Mouse (Mus musculus): ENCODE measurements around the gene Angptl6. TPM values are rescaled to one million over a fixed set of nuclear protein-coding genes. Genes with fewer than 3 reads are reported as not detected.
"Not testable (repeated sequence)": the region's sequence is repeated elsewhere in the genome, so short reads cannot be mapped to it uniquely, and the experiment has no call there.

Gene Angptl6
- polyA plus RNA-seq, 1 experiment from 2014 or later: 9.8 TPM

DNA sequence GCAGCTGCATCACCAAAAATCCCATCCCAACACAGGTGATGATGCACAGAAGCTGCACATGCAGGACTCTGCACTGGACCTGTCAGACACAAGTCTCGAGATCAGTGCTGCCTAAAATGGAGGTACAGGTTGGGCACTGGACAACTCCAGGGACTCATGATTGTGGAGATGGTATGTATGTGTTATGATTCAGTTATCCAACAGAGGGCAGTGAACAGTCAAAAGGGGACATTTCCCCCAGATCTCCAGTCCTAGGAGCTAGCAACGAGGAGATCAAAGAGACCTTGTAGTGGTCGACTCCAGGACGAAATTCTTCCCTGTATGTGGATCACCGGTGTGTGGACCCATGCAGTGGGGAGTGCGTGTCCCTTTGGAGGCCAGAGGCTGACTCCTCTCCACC, 19.6 kb downstream of the Angptl6 start:
- no peak for ATAC-seq (ENCODE audit: low FRiP score)
- H3K4me1 ChIP-seq (replicated peaks): no peaks in the 10 kb centered on the region
- H3K9ac ChIP-seq: no peak overlapping the region
- H3K4me3 ChIP-seq: no peak overlapping the region
- no peak overlapping the region for H3K27ac ChIP-seq
- H3K27me3 ChIP-seq: peaks cover 16% of the 10 kb centered on the region; the same call in 1 of the 2 replicates
- no peaks in the 10 kb centered on the region for H3K36me3 ChIP-seq
- no peak overlapping the region for H3K4me2 ChIP-seq
- WGBS: 58% methylated on average over 6 of the region's 6 CpGs
- H3K9me3 ChIP-seq: no peaks in the 10 kb centered on the region

DNA sequence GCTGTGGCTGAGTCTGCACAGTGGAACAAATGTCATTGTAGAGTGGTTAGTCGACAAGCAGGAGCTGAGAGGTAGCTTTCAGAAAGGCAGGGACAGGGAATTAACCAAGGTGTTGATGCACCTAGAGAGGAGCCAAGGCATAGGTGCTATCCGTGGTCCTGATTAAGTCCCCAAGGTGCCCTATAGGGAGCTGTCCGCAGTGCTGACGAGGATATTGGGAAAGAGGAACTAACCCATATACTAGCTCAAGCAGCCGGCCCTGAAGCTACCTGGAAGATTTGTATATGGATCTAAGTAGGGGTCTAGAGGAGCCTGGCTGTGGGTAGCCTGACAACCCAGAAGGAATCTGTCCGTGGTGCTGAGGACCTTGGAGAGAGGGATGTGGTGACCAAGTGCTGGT, 22.4 kb downstream of the Angptl6 start:
- no peaks in the 10 kb centered on the region for H3K4me1 ChIP-seq (replicated peaks)
- 14% methylated on average over 6 of the region's 6 CpGs for WGBS
- H3K36me3 ChIP-seq: no peaks in the 10 kb centered on the region
- no peak overlapping the region for H3K4me3 ChIP-seq
- peaks cover 35% of the 10 kb centered on the region for H3K27me3 ChIP-seq
- no peak overlapping the region for H3K9ac ChIP-seq
- H3K27ac ChIP-seq: no peak overlapping the region
- H3K9me3 ChIP-seq: no peaks in the 10 kb centered on the region
- no peak overlapping the region for H3K4me2 ChIP-seq
- ATAC-seq (ENCODE audit: low FRiP score): no peak

DNA sequence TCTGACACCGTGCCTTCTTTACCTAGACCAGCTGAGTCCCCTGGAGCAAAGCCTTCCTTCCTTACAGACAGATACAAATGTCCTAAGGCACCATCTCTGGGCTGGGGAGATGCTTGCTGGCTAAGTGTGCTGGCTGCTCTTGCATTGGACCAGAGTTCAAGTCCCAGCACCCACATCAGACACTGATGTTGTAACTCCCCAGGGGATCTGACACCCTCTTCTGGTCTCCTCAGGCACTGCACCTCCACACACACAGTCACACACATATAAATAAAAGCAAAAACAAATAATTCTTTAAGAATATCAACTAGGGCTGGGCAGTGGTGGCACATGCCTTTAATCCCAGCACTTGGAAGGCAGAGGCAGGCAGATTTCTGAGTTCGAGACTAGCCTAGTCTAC, 29.3 kb downstream of the Angptl6 start:
- Histone ChIP-seq H3K27me3 (peaks cover 22% of the 10 kb centered on the region), H3K4me2 (no peak overlapping the region), H3K9me3 (no peaks in the 10 kb centered on the region), H3K4me3 (no peak overlapping the region), H3K36me3 (no peaks in the 10 kb centered on the region), H3K9ac (no peak overlapping the region), H3K4me1 (replicated peaks) (no peaks in the 10 kb centered on the region), H3K27ac (no peak overlapping the region)
- WGBS: 92% methylated on average over 2 of the region's 2 CpGs
- ATAC-seq (ENCODE audit: low FRiP score): no peak

DNA sequence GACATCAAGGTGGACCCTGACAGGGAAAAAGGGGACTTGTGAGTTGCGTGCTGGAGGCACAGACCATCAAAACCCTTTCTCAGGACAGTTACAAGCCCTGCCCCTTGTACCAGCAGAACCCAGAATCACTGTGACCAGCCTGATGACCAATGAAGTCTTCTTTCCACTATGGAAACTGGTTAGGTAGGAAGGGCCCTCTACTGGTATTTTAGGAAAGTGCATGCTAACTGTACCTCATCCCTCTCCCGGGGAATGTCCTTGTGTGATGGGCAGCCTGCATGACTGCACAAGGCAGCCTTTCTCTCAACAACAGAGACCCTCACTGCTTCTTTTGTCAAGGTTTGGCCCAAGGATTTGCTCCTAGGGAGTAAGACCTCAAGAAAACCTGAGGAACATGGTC, 36.9 kb downstream of the Angptl6 start:
- H3K4me3 ChIP-seq: no peak overlapping the region
- H3K36me3 ChIP-seq: no peaks in the 10 kb centered on the region
- no peaks in the 10 kb centered on the region for H3K4me1 ChIP-seq (replicated peaks)
- no peak overlapping the region for H3K9ac ChIP-seq
- ATAC-seq (ENCODE audit: low FRiP score): no peak; the same call in 1 of the 2 replicates
- 33% methylated on average over 2 of the region's 2 CpGs for WGBS
- 0 out of 2 replicates have a peak, but pooled peaks cover 5% of the 10 kb centered on the region for H3K27me3 ChIP-seq
- H3K27ac ChIP-seq: no peak overlapping the region
- H3K9me3 ChIP-seq: no peaks in the 10 kb centered on the region
- no peak overlapping the region for H3K4me2 ChIP-seq

DNA sequence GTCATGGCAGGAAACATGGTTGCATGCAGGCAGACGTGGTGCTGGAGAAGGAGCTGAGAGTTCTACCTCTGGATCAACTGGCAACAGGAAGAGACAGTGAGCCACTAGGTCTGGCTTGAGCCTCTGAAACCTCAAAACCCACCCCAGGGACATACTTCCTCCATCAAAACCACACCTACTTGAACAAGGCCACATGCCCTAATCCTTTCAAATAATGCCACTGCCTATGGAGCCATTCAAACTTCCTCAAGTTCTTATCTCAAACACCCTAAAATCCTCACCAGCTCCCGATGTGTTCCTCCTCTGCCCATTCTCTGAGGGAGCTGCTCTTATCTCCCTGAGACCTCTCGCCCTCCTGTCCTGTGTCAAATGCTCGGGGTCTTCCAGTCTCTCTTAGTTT, 37.3 kb downstream of the Angptl6 start:
- 0 out of 2 replicates have a peak, but pooled peaks cover 5% of the 10 kb centered on the region for H3K27me3 ChIP-seq
- no peaks in the 10 kb centered on the region for H3K9me3 ChIP-seq
- no peak overlapping the region for H3K4me2 ChIP-seq
- 79% methylated on average over 4 of the region's 4 CpGs for WGBS
- H3K36me3 ChIP-seq: no peaks in the 10 kb centered on the region
- H3K27ac ChIP-seq: no peak overlapping the region
- ATAC-seq (ENCODE audit: low FRiP score): no peak
- H3K4me1 ChIP-seq (replicated peaks): no peaks in the 10 kb centered on the region
- H3K9ac ChIP-seq: no peak overlapping the region
- no peak overlapping the region for H3K4me3 ChIP-seq

DNA sequence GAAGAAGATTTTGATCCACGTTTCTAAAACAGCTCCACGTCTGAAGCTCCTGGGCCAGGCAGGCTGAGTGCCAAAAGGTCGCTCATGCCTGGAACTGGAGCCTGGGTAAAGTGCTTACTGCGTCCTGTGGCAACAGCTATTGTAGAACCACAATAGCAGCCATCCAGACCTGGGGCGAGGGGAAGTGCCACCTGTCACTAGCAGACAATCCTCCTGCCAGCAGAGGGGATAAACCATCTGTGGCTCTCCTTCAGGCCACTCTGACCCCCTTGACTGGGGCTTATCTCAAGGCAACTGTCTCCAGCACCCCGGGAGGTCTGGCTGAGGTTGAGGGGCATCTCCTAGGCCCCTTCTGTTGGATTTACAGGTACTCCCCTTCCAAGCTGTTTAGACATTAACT, 40.6 kb downstream of the Angptl6 start:
- H3K9me3 ChIP-seq: no peaks in the 10 kb centered on the region
- 49% methylated on average over 6 of the region's 6 CpGs for WGBS

DNA sequence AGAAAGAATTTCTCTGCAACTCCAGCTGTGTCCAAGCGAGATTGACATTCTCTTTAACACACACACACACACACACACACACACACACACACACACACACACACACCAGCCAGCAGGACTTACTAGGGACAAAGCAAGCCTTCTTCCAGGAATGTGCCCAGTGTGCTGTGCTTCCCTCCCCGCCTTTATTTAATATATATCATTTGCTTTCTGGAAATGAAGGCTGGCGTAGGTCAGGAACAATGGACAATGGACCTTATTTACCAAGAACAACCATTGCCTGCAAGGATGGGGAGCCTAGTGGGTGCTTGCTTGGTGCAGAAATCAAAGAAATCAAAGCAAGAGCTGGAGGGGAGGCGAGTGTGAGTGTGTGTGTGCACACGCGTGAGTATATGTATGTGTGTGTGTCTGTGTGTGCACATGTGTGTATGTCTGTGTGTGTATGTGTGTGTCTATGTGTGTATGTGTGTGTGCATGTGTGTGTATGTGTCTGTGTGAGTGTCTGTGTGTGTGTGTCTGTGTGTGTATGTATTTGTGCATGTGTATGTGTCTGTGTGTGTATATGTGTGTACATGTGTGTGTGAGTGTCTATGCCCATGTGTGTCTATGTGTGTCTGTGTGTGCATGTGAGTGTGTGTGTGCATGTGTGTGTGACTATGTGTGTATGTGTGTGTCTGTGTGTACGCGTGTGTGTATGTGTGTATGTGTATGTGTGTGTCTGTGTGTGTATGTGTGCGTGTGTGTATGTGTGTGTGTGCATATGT, 42.2 kb downstream of the Angptl6 start:
- no peaks in the 10 kb centered on the region for H3K9me3 ChIP-seq
- WGBS: 86% methylated on average over 9 of the region's 9 CpGs

More for the DNA sequence above, 40.6 kb downstream of the Angptl6 start:
- H3K9ac ChIP-seq: no peak overlapping the region
- no peak overlapping the region for H3K27ac ChIP-seq
- no peak for ATAC-seq (ENCODE audit: low FRiP score)
- no peaks in the 10 kb centered on the region for H3K36me3 ChIP-seq
- H3K4me1 ChIP-seq (replicated peaks): no peaks in the 10 kb centered on the region
- H3K4me2 ChIP-seq: no peak overlapping the region
- H3K4me3 ChIP-seq: no peak overlapping the region
- 0 out of 2 replicates have a peak, but pooled peaks cover 7% of the 10 kb centered on the region for H3K27me3 ChIP-seq

DNA sequence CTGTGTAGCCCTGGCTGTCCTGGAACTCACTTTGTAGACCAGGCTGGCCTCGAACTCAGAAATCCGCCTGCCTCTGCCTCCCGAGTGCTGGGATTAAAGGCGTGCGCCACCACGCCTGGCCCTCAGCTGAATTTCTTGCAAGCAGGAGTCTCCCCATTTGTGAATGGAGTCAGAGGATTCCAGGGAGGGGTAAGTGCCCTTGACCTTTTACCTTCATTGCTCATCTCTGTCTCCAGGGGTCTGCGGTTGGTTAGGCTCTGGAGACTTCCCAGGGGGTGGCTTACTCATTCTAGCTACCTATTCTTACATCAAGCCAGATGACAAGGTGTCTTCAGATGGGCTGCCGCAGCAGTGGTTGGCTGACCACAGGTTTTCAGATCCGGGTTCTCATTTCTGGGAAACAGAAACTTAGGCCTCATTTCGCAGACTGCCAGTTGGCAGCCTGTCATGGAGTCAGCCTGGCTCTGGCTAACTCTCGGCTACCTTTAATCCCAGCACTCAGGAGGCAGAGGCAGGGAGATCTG, 44.0 kb downstream of the Angptl6 start:
- H3K27ac ChIP-seq; H3K4me2 ChIP-seq; H3K4me1 ChIP-seq (replicated peaks); H3K9me3 ChIP-seq; H3K9ac ChIP-seq; H3K4me3 ChIP-seq; ATAC-seq (ENCODE audit: low FRiP score); H3K36me3 ChIP-seq: not testable (repeated sequence)
- H3K27me3 ChIP-seq: peaks cover 15% of the 10 kb centered on the region; the same call in 1 of the 2 replicates
- 91% methylated on average over 11 of the region's 11 CpGs for WGBS

More for the DNA sequence above, 42.2 kb downstream of the Angptl6 start:
- Histone ChIP-seq H3K4me2 (no peak overlapping the region), H3K27me3 (peaks cover 16% of the 10 kb centered on the region; the same call in 1 of the 2 replicates), H3K27ac (no peak overlapping the region), H3K36me3 (no peaks in the 10 kb centered on the region), H3K9ac (no peak overlapping the region), H3K4me3 (no peak overlapping the region), H3K4me1 (replicated peaks) (no peaks in the 10 kb centered on the region)
- ATAC-seq (ENCODE audit: low FRiP score): no peak

DNA sequence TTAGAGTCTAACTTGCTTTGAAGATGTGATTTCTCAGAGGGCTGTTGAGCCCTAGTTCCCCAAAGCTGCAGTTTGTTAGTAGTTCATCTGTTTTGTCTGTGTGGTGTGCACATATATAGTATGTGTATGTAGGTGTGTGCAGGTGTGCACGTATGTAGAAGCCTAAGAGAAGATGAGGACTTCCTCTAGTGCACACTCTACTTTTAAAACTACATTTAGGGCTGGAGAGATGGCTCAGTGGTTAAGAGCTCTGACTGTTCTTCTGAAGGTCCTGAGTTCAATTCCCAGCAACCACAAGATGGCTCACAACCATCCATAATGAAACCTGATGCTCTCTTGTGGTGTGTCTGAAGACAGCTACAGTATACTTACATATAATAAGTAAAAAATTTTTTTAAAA, 44.6 kb downstream of the Angptl6 start:
- H3K36me3 ChIP-seq: no peaks in the 10 kb centered on the region
- no peak for ATAC-seq (ENCODE audit: low FRiP score)
- H3K27me3 ChIP-seq: peaks cover 20% of the 10 kb centered on the region; the same call in 1 of the 2 replicates
- no peak overlapping the region for H3K9ac ChIP-seq
- no peak overlapping the region for H3K27ac ChIP-seq
- no peaks in the 10 kb centered on the region for H3K9me3 ChIP-seq
- no peak overlapping the region for H3K4me2 ChIP-seq
- WGBS: 78% methylated on average over 1 of the region's 1 CpGs
- H3K4me3 ChIP-seq: no peak overlapping the region
- peaks cover 7% of the 10 kb centered on the region for H3K4me1 ChIP-seq (replicated peaks)

DNA sequence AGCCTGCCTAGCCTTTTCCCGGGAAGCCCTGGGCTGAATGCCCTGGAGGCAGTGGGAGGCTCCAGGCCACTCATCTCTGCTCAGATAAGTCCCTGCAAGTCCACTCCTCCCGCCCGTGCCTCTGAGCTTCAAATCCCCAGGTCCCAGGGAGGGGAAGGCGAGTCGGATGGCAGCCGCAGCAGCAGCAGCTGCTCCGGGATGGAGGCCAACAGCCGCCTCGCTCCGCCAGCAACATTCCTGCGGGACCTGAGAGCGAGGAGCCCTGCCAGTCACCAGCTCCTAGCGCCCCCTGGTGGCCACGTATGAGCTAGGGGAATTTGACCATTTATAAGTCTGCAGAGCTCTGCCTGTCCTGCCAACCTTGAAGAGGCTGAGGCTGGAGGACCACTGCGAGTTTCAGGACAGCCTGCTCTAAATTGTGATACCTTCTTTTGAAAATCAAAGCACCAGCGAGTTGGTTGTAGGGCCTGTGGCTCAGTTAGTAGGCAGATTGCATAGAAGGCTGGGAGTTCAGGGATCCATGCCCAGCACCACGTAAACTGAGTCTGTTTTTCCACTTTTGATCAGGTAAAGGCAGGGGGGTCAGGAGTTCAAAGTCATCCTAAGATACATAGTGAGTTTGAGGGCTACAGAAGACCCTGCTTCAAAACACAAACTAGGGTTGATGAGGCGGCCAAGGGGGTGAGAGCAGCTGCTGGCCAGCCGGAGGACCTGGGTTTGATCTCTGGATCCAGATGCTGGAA, 48.5 kb downstream of the Angptl6 start:
- H3K27me3 ChIP-seq: peaks cover 26% of the 10 kb centered on the region
- H3K4me3 ChIP-seq: no peak overlapping the region
- H3K36me3 ChIP-seq: no peaks in the 10 kb centered on the region
- no peaks in the 10 kb centered on the region for H3K9me3 ChIP-seq
- ATAC-seq (ENCODE audit: low FRiP score): peak; percentile 89
- H3K4me2 ChIP-seq: peak overlapping the region; percentile 36
- H3K27ac ChIP-seq: no peak overlapping the region
- WGBS: 15% methylated on average over 19 of the region's 19 CpGs
- peak overlapping the region; percentile 30; the same call in 1 of the 2 replicates for H3K9ac ChIP-seq
- H3K4me1 ChIP-seq (replicated peaks): peaks cover 7% of the 10 kb centered on the region

DNA sequence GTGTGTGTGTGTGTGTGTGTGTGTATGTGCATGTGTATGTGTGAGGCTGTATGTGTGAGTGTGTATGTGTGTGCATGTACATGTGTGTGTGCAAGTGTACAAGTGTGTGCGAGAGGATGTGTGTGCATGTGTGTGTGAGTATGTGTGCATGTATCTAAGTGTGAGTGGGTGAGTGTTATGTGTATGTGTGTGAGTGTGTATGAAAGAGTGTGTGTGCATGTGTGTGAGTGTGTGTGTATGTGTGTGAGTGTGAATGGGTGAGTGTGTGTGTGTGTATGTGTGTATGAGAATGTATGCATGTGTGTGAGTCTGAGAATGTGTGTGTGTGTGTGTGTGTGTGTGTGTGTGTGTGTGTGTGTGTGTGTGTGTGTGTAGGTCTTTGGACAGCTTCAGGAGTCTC, 51.4 kb downstream of the Angptl6 start:
- H3K27me3 ChIP-seq: peaks cover 20% of the 10 kb centered on the region
- 89% methylated on average over 1 of the region's 1 CpGs for WGBS
- no peak overlapping the region for H3K9ac ChIP-seq
- no peak overlapping the region for H3K4me2 ChIP-seq
- no peak overlapping the region for H3K4me3 ChIP-seq
- H3K27ac ChIP-seq: no peak overlapping the region
- no peaks in the 10 kb centered on the region for H3K9me3 ChIP-seq
- no peak for ATAC-seq (ENCODE audit: low FRiP score)
- H3K4me1 ChIP-seq (replicated peaks): peaks cover 7% of the 10 kb centered on the region
- no peaks in the 10 kb centered on the region for H3K36me3 ChIP-seq

DNA sequence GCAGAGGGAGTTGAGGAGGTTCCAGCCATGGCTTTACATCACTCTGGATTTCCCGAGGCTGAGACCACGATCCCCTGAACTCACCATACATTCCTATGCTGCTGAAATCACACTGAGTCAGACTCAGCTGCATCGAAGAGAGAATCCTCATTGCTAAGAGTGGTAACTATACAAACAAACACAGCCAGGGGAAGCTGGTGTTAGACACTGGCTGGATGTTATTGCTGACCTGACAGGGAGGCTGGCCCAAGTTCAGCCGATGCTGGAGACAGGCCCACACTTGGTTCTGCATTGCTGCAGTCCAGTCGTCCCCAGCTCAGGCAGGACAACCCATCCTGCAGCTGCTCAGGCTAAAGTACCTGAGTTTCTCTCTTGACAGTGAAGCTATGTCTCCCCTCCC, 53.7 kb downstream of the Angptl6 start:
- Histone ChIP-seq H3K4me1 (replicated peaks) (peaks cover 5% of the 10 kb centered on the region), H3K9ac (no peak overlapping the region), H3K4me3 (no peak overlapping the region), H3K27ac (no peak overlapping the region), H3K27me3 (peaks cover 12% of the 10 kb centered on the region; the same call in 1 of the 2 replicates), H3K36me3 (no peaks in the 10 kb centered on the region), H3K4me2 (no peak overlapping the region), H3K9me3 (no peaks in the 10 kb centered on the region)
- ATAC-seq (ENCODE audit: low FRiP score): no peak
- 77% methylated on average over 5 of the region's 5 CpGs for WGBS

Measured in hindbrain, embryonic 13.5 days (tissue).